Mouse (Mus musculus): ENCODE measurements around the gene Nrip3. TPM values are rescaled to one million over a fixed set of nuclear protein-coding genes. Genes with fewer than 3 reads are reported as not detected.

Nrip3 gene
- polyA plus RNA-seq, 1 experiment from 2014 or later = 0.74 TPM

DNA sequence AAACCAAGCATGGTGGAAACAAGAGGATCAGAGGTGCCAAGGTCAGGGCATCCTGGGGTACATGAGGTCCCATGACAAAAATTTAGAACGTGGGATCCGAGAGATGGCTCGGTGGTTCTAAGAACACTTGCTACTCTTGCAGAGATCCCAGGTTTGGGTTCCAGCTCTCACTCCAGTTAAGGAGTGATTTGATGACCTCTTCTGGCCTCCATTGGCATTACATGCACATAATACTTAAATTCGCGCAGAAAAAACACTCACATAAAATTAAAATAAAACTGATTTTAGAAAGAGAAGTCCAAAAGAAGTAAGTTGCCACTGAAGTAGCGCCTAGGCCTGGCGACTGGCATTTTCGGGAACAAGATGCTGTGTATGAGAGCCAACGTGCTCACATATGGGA is 62.5 kb downstream of the Nrip3 start:
- Histone ChIP-seq H3K4me1 (replicated peaks; ENCODE audit: insufficient read depth, low read length) (no peaks in the 10 kb centered on the region), H3K36me3 (ENCODE audit: insufficient read depth, low read length) (no peaks in the 10 kb centered on the region), H3K4me3 (replicated peaks; ENCODE audit: low read depth, low read length) (no peak overlapping the region), H3K9me3 (replicated peaks; ENCODE audit: low read length) (no peaks in the 10 kb centered on the region), H3K27ac (no peak overlapping the region), H3K27me3 (ENCODE audit: insufficient read depth, low read length) (no peaks in the 10 kb centered on the region), H3K9ac (ENCODE audit: low read depth, low read length) (no peak overlapping the region), H3K4me2 (ENCODE audit: low read length) (no peak overlapping the region)
- 60% methylated on average over 9 of the region's 9 CpGs for WGBS
- DNase-seq (ENCODE audit: low spot score) (peak; percentile 63), ATAC-seq (replicated peaks; ENCODE audit: low FRiP score, low read depth) (no peak)
- peak; percentile 67 for TF ChIP-seq CTCF (IDR thresholded peaks at IDR 0.05; ENCODE audit: low read depth)

DNA sequence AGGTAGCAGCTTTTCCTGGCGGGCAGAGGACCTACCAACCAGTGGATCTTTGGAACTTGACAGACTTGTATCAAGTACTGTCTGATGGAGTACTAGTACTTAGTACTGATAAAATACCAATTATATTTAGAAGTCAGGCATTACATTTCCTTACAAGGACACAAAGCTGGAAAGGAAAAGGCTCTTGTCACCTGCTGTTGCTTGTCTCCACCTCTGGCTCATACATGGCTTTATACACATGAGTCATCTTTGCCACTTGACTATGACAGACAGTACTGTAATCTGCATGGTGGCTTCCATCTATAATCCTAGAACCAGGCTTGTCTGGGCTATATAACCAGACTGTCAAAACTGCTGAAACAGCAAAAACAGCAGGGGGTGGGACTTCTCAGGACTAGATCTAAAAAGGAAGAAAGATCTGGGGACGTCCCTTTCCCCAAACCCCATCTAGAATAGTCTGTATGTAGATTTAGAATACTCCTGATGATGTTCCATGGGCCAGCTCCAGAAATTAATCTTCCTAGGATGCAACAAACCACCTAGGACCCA is 68.3 kb downstream of the Nrip3 start:
- Histone ChIP-seq H3K27ac (no peak overlapping the region), H3K4me2 (ENCODE audit: low read length) (no peak overlapping the region), H3K27me3 (ENCODE audit: insufficient read depth, low read length) (no peaks in the 10 kb centered on the region), H3K9ac (ENCODE audit: low read depth, low read length) (no peak overlapping the region), H3K9me3 (replicated peaks; ENCODE audit: low read length) (no peaks in the 10 kb centered on the region), H3K4me3 (replicated peaks; ENCODE audit: low read depth, low read length) (no peak overlapping the region), H3K36me3 (ENCODE audit: insufficient read depth, low read length) (0 out of 2 replicates have a peak, but pooled peaks cover 12% of the 10 kb centered on the region), H3K4me1 (replicated peaks; ENCODE audit: insufficient read depth, low read length) (no peaks in the 10 kb centered on the region)
- DNase-seq (ENCODE audit: low spot score) (no peak), ATAC-seq (replicated peaks; ENCODE audit: low FRiP score, low read depth) (no peak)
- 92% methylated on average over 2 of the region's 2 CpGs for WGBS
- no peak for TF ChIP-seq CTCF (IDR thresholded peaks at IDR 0.05; ENCODE audit: low read depth)

DNA sequence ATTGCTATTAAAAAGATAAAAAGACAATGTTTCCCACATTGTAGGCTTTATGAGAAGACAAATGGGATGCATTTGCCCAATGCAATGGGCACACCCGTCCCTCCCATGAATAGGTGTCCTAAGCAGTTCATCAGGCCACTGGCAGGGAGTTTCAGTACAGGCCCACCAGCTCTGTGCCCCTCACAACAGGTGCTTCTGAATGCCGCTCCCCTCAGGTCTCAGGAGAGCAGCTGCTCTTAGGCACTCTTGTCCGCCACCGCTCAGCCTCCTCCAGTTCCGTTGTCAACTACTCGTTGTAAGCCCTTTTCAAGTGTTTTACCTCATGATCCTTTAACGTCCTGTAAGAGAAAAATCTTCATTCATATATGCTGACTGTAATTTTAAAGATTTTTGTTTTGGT is 69.6 kb downstream of the Nrip3 start:
- Histone ChIP-seq H3K9ac (ENCODE audit: low read depth, low read length) (no peak overlapping the region), H3K4me1 (replicated peaks; ENCODE audit: insufficient read depth, low read length) (no peaks in the 10 kb centered on the region), H3K27ac (no peak overlapping the region), H3K4me3 (replicated peaks; ENCODE audit: low read depth, low read length) (no peak overlapping the region), H3K9me3 (replicated peaks; ENCODE audit: low read length) (no peaks in the 10 kb centered on the region), H3K27me3 (ENCODE audit: insufficient read depth, low read length) (no peaks in the 10 kb centered on the region), H3K4me2 (ENCODE audit: low read length) (no peak overlapping the region), H3K36me3 (ENCODE audit: insufficient read depth, low read length) (0 out of 2 replicates have a peak, but pooled peaks cover 12% of the 10 kb centered on the region)
- 80% methylated on average over 7 of the region's 7 CpGs for WGBS
- ATAC-seq (replicated peaks; ENCODE audit: low FRiP score, low read depth) = no peak
- TF ChIP-seq CTCF (IDR thresholded peaks at IDR 0.05; ENCODE audit: low read depth) = no peak
- no peak for DNase-seq (ENCODE audit: low spot score)

DNA sequence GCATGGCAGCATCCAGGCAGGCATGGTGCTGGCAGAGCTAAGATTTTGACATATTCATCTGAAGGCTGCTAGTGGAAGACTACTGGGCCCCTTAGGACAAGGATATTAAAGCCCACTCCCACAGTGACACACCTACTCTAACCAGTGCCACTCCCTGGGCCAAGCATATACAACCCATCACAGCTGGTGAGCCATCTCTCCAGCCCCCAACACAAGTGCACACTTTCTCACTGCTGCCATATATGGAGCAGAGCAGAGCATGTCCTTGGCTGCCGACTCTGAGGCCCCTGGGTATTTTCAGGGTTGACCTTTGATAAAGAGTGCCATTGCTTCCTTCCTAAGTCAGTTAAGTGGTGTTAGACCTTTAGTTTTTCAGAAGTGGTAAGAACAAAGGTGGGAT is 71.8 kb downstream of the Nrip3 start:
- H3K4me3 ChIP-seq (replicated peaks; ENCODE audit: low read depth, low read length) = no peak overlapping the region
- ATAC-seq (replicated peaks; ENCODE audit: low FRiP score, low read depth) (no peak), DNase-seq (ENCODE audit: low spot score) (no peak)
- no peak overlapping the region; the same call in 1 of the 2 replicates for H3K9ac ChIP-seq (ENCODE audit: low read depth, low read length)
- no peaks in the 10 kb centered on the region for H3K9me3 ChIP-seq (replicated peaks; ENCODE audit: low read length)
- no peaks in the 10 kb centered on the region for H3K27me3 ChIP-seq (ENCODE audit: insufficient read depth, low read length)
- no peak for TF ChIP-seq CTCF (IDR thresholded peaks at IDR 0.05; ENCODE audit: low read depth)
- peak overlapping the region; percentile 42; the same call in 1 of the 2 replicates for H3K27ac ChIP-seq
- WGBS = 47% methylated on average over 1 of the region's 1 CpGs
- H3K4me1 ChIP-seq (replicated peaks; ENCODE audit: insufficient read depth, low read length) = no peaks in the 10 kb centered on the region
- 0 out of 2 replicates have a peak, but pooled peaks cover 12% of the 10 kb centered on the region for H3K36me3 ChIP-seq (ENCODE audit: insufficient read depth, low read length)
- no peak overlapping the region for H3K4me2 ChIP-seq (ENCODE audit: low read length)

DNA sequence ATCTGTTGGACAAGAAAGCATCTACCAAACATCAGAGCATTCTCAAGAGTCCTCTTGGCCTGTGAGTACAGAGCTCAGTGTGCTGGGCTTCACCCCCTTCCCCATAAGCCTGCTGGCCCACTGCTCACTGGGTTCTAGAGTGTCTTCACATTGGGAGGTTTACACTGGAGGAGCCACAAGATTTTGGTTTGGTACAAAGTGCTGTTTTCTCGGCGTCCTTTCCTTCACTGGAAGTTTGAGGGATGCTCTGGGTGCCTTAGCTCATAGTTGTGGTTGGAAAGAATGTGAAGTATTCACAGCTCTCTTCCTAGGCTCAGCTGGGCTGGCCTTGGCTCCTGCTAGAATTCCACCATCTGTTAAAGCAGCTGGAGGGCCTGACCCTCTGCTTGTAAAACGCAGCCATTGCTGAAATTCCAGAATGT is 72.9 kb downstream of the Nrip3 start:
- Histone ChIP-seq H3K27me3 (ENCODE audit: insufficient read depth, low read length) (no peaks in the 10 kb centered on the region), H3K27ac (peak overlapping the region; percentile 68), H3K9me3 (replicated peaks; ENCODE audit: low read length) (no peaks in the 10 kb centered on the region), H3K4me3 (replicated peaks; ENCODE audit: low read depth, low read length) (no peak overlapping the region), H3K4me2 (ENCODE audit: low read length) (no peak overlapping the region), H3K36me3 (ENCODE audit: insufficient read depth, low read length) (0 out of 2 replicates have a peak, but pooled peaks cover 12% of the 10 kb centered on the region), H3K4me1 (replicated peaks; ENCODE audit: insufficient read depth, low read length) (0 out of 2 replicates have a peak, but pooled peaks cover 4% of the 10 kb centered on the region), H3K9ac (ENCODE audit: low read depth, low read length) (no peak overlapping the region)
- peak; percentile 91 for DNase-seq (ENCODE audit: low spot score)
- ATAC-seq (replicated peaks; ENCODE audit: low FRiP score, low read depth) = peak; percentile 54; the same call in 1 of the 2 replicates
- WGBS = 54% methylated on average over 3 of the region's 3 CpGs
- no peak for TF ChIP-seq CTCF (IDR thresholded peaks at IDR 0.05; ENCODE audit: low read depth)

Other genes with a start within 250 kb of the Nrip3 start
- gene St5, start 78.4 kb downstream of the Nrip3 start, polyA plus RNA-seq (2015; fragmentation: Nextera tagmentation; extraction: Ambion mirVana) = 40.3 and 42.2 TPM in 2 replicates
- 33.1 and 33.6 TPM in 2 replicates for gene Akip1, start 78.3 kb downstream of the Nrip3 start, polyA plus RNA-seq (2015; fragmentation: Nextera tagmentation; extraction: Ambion mirVana)
- gene BC051019, start 58.2 kb downstream of the Nrip3 start, polyA plus RNA-seq (2015; fragmentation: Nextera tagmentation; extraction: Ambion mirVana) = not detected in 2 replicates
- gene Ascl3, start 50.3 kb downstream of the Nrip3 start, polyA plus RNA-seq (2015; fragmentation: Nextera tagmentation; extraction: Ambion mirVana) = 0.61 and 0.68 TPM in 2 replicates
- gene Tmem9b, start 29.1 kb downstream of the Nrip3 start, polyA plus RNA-seq (2015; fragmentation: Nextera tagmentation; extraction: Ambion mirVana) = 94.9 and 95.7 TPM in 2 replicates
- gene Scube2, start 83.7 kb upstream of the Nrip3 start, polyA plus RNA-seq (2015; fragmentation: Nextera tagmentation; extraction: Ambion mirVana) = 2.0 and 2.2 TPM in 2 replicates
- gene Dennd5a, start 178.4 kb upstream of the Nrip3 start, polyA plus RNA-seq (2015; fragmentation: Nextera tagmentation; extraction: Ambion mirVana) = 32.3 and 35.0 TPM in 2 replicates
- 72.9 and 75.0 TPM in 2 replicates for gene Tmem41b, start 204.9 kb upstream of the Nrip3 start, polyA plus RNA-seq (2015; fragmentation: Nextera tagmentation; extraction: Ambion mirVana)
- gene Ipo7, start 236.2 kb upstream of the Nrip3 start, polyA plus RNA-seq (2015; fragmentation: Nextera tagmentation; extraction: Ambion mirVana) = 27.5 and 30.6 TPM in 2 replicates

Measured in kidney, postnatal 0 days (tissue).